Mouse (Mus musculus) hindbrain, postnatal 0 days (tissue): ENCODE results near the gene Gpcpd1. TPM values are rescaled to one million over a fixed set of nuclear protein-coding genes. Genes with fewer than 3 reads are reported as not detected.

ENCODE experiments used
- ATAC-seq: fragments of 200-750 bp; cut with Nextera tagmentation; 2 replicates; pipeline ENCODE4 v1.8.0; 2017; ENCODE audit warnings: mild to moderate bottlenecking, moderate TSS enrichment, moderate library complexity
- DNase-seq: peaks from one replicate; pipeline ENCODE4 v3.0.0-alpha.2; 2015; ENCODE audit warnings: low spot score
- H3K27ac ChIP-seq: fragments of 300-500 bp; sonication (generic); 2 replicates; pipeline ENCODE4 v1.5.1; 2014; ENCODE audit warnings: mild to moderate bottlenecking
- H3K27me3 ChIP-seq: fragments of 300-500 bp; sonication (generic); 2 replicates; pipeline ENCODE4 v1.6.1; 2014; ENCODE audit warnings: low read length, mixed read lengths; ENCODE audit not compliant: insufficient read depth
- H3K36me3 ChIP-seq: fragments of 300-500 bp; sonication (generic); 2 replicates; pipeline ENCODE4 v1.6.1; 2014; ENCODE audit warnings: low read length, mixed read lengths; ENCODE audit not compliant: insufficient read depth
- H3K4me1 ChIP-seq: fragments of 300-500 bp; sonication (generic); 2 replicates; pipeline ENCODE4 v1.6.1; 2014; ENCODE audit warnings: antibody characterized with exemption, low read length, mixed read lengths; ENCODE audit not compliant: insufficient read depth
- H3K4me2 ChIP-seq: fragments of 300-500 bp; sonication (generic); 2 replicates; pipeline ENCODE4 v1.6.1; 2014; ENCODE audit warnings: low read depth, mild to moderate bottlenecking, low read length, moderate library complexity, mixed read lengths
- H3K4me3 ChIP-seq: fragments of 300-500 bp; sonication (generic); 2 replicates; pipeline ENCODE4 v1.5.1; 2014; ENCODE audit warnings: low read length
- H3K9ac ChIP-seq: fragments of 300-500 bp; sonication (generic); replicated peaks from 2 replicates; pipeline ENCODE4 v1.6.1; 2014; ENCODE audit warnings: mild to moderate bottlenecking, low read length, moderate library complexity, mixed read lengths
- H3K9me3 ChIP-seq: fragments of 300-500 bp; sonication (generic); 2 replicates; pipeline ENCODE4 v1.6.1; 2016; ENCODE audit warnings: low read length, mixed read lengths
- CTCF ChIP-seq: IDR thresholded peaks from 2 replicates; pipeline ENCODE4 v1.5.1; 2016; ENCODE audit warnings: antibody characterized with exemption, control low read depth, low read depth
- WGBS: fragments of 180-500 bp; shearing (Covaris S2); extraction: QIAGEN DNeasy Blood & Tissue Kit; methylation state at CpG from one replicate; pipeline ENCODE4 v1.1.7; 2014; 5-methylcytosine and 5-hydroxymethylcytosine counted together
- polyA plus RNA-seq: library from polyadenylated mRNA; unstranded; fragments of >200 nt; fragmentation: Nextera tagmentation; extraction: Ambion mirVana; gene quantifications from 2 replicates; pipeline ENCODE4 v1.2.1, GENCODE M21; 2015
- total RNA-seq: library from RNA; depleted of rRNA; stranded (reverse); fragments of >200 nt; gene quantifications from 2 replicates; pipeline ENCODE4 v1.2.3, GENCODE M21; 2014

The Gpcpd1 gene
- total and polyA plus RNA-seq, 2 experiments from 2014 or later: 46.9 to 84.0 TPM

- no peaks in the 10 kb centered on the region for H3K9me3 ChIP-seq
- DNase-seq (no peak), ATAC-seq (no peak)
- no peak overlapping the region for H3K4me3 ChIP-seq
- no peaks in the 10 kb centered on the region for H3K36me3 ChIP-seq
- H3K27ac ChIP-seq: no peak overlapping the region
- TF ChIP-seq CTCF: no peak
- no peak overlapping the region for H3K9ac ChIP-seq
- WGBS: 74% methylated on average over 9 of the region's 9 CpGs
- no peaks in the 10 kb centered on the region for H3K27me3 ChIP-seq
- H3K4me1 ChIP-seq: peaks cover 6% of the 10 kb centered on the region; the same call in 1 of the 2 replicates
- H3K4me2 ChIP-seq: no peak overlapping the region
Observed at GRCm38 (mm10) chr2:132509261-132509660, 78.3 kb downstream of the Gpcpd1 start.

- Histone ChIP-seq H3K4me2 (no peak overlapping the region), H3K4me3 (no peak overlapping the region), H3K9me3 (no peaks in the 10 kb centered on the region), H3K27me3 (no peaks in the 10 kb centered on the region), H3K36me3 (no peaks in the 10 kb centered on the region), H3K9ac (no peak overlapping the region), H3K4me1 (no peaks in the 10 kb centered on the region), H3K27ac (no peak overlapping the region)
- TF ChIP-seq CTCF: no peak
- no peak for ATAC-seq
- WGBS: 63% methylated on average over 6 of the region's 6 CpGs
- no peak for DNase-seq
Observed at GRCm38 (mm10) chr2:132507521-132507920, 80.0 kb downstream of the Gpcpd1 start.

GRCm38 (mm10) chr2:132507091-132507490, 80.4 kb downstream of the Gpcpd1 start:
- TF ChIP-seq CTCF: no peak
- H3K27me3 ChIP-seq: no peaks in the 10 kb centered on the region
- H3K4me3 ChIP-seq: no peak overlapping the region
- H3K36me3 ChIP-seq: no peaks in the 10 kb centered on the region
- H3K4me1 ChIP-seq: no peaks in the 10 kb centered on the region
- no peak overlapping the region for H3K9ac ChIP-seq
- no peak overlapping the region for H3K27ac ChIP-seq
- ATAC-seq: no peak
- H3K4me2 ChIP-seq: no peak overlapping the region
- DNase-seq: no peak
- WGBS: 56% methylated on average over 14 of the region's 14 CpGs
- H3K9me3 ChIP-seq: no peaks in the 10 kb centered on the region

GRCm38 (mm10) chr2:132505828-132506227, 81.7 kb downstream of the Gpcpd1 start:
- TF ChIP-seq CTCF: no peak
- H3K27ac ChIP-seq: no peak overlapping the region
- H3K9ac ChIP-seq: no peak overlapping the region
- no peaks in the 10 kb centered on the region for H3K36me3 ChIP-seq
- DNase-seq (no peak), ATAC-seq (no peak)
- WGBS: 91% methylated on average over 6 of the region's 6 CpGs
- no peak overlapping the region for H3K4me3 ChIP-seq
- no peaks in the 10 kb centered on the region for H3K9me3 ChIP-seq
- no peak overlapping the region for H3K4me2 ChIP-seq
- no peaks in the 10 kb centered on the region for H3K27me3 ChIP-seq
- H3K4me1 ChIP-seq: no peaks in the 10 kb centered on the region

GRCm38 (mm10) chr2:132498344-132498743, 89.2 kb downstream of the Gpcpd1 start:
- Histone ChIP-seq H3K27ac (no peak overlapping the region), H3K4me3 (no peak overlapping the region), H3K4me2 (no peak overlapping the region), H3K4me1 (no peaks in the 10 kb centered on the region), H3K36me3 (no peaks in the 10 kb centered on the region), H3K9me3 (no peaks in the 10 kb centered on the region), H3K9ac (no peak overlapping the region), H3K27me3 (no peaks in the 10 kb centered on the region)
- DNase-seq: no peak
- no peak for TF ChIP-seq CTCF
- 89% methylated on average over 3 of the region's 3 CpGs for WGBS
- no peak for ATAC-seq

GRCm38 (mm10) chr2:132497412-132498135, 90.0 kb downstream of the Gpcpd1 start:
- peak; percentile 76 for ATAC-seq
- WGBS: 79% methylated on average over 7 of the region's 7 CpGs

GRCm38 (mm10) chr2:132493184-132493583, 94.3 kb downstream of the Gpcpd1 start:
- TF ChIP-seq CTCF: no peak
- DNase-seq: no peak
- no peak overlapping the region for H3K27ac ChIP-seq
- no peaks in the 10 kb centered on the region for H3K9me3 ChIP-seq
- no peak overlapping the region for H3K4me2 ChIP-seq
- no peak overlapping the region for H3K4me3 ChIP-seq
- 88% methylated on average over 4 of the region's 4 CpGs for WGBS
- no peaks in the 10 kb centered on the region for H3K27me3 ChIP-seq
- no peaks in the 10 kb centered on the region for H3K36me3 ChIP-seq
- no peaks in the 10 kb centered on the region for H3K4me1 ChIP-seq
- no peak overlapping the region for H3K9ac ChIP-seq
- ATAC-seq: no peak

More at GRCm38 (mm10) chr2:132497412-132498135, 90.0 kb downstream of the Gpcpd1 start:
- Histone ChIP-seq H3K4me1 (no peaks in the 10 kb centered on the region), H3K36me3 (no peaks in the 10 kb centered on the region), H3K9me3 (no peaks in the 10 kb centered on the region), H3K4me3 (no peak overlapping the region), H3K4me2 (no peak overlapping the region), H3K27me3 (no peaks in the 10 kb centered on the region), H3K9ac (no peak overlapping the region), H3K27ac (no peak overlapping the region)
- peak; percentile 74 for DNase-seq
- TF ChIP-seq CTCF: peak; percentile 74
